Mouse (Mus musculus) neural tube, embryonic 15.5 days (tissue): ENCODE measurements around the gene Meiob. TPM values are rescaled to one million over a fixed set of nuclear protein-coding genes. Genes with fewer than 3 reads are reported as not detected.
A peak's percentile ranks its signal among the peaks of the same experiment; 100 is the strongest.

Experiments
- ATAC-seq: fragments of 200-750 bp; cut with Nextera tagmentation; 2 replicates; pipeline ENCODE4 v1.8.0; 2017; ENCODE audit warnings: mild to moderate bottlenecking, moderate TSS enrichment, moderate library complexity; ENCODE audit not compliant: low FRiP score
- H3K27ac ChIP-seq: fragments of 300-500 bp; sonication (generic); replicated peaks from 2 replicates; pipeline ENCODE4 v1.5.1; 2015; ENCODE audit warnings: mild to moderate bottlenecking, inconsistent platforms
- H3K27me3 ChIP-seq: fragments of 300-500 bp; sonication (generic); replicated peaks from 2 replicates; pipeline ENCODE4 v1.6.1; 2015; ENCODE audit warnings: inconsistent platforms
- H3K36me3 ChIP-seq: fragments of 300-500 bp; sonication (generic); 2 replicates; pipeline ENCODE4 v1.6.1; 2015; ENCODE audit warnings: inconsistent platforms
- H3K4me1 ChIP-seq: fragments of 300-500 bp; sonication (generic); 2 replicates; pipeline ENCODE4 v1.6.1; 2015; ENCODE audit warnings: inconsistent platforms
- H3K4me2 ChIP-seq: fragments of 300-500 bp; sonication (generic); 2 replicates; pipeline ENCODE4 v1.6.1; 2015; ENCODE audit warnings: inconsistent platforms, mild to moderate bottlenecking, moderate library complexity
- H3K4me3 ChIP-seq: fragments of 300-500 bp; sonication (generic); replicated peaks from 2 replicates; pipeline ENCODE4 v1.5.1; 2015; ENCODE audit warnings: mild to moderate bottlenecking, inconsistent platforms
- H3K9ac ChIP-seq: fragments of 300-500 bp; sonication (generic); replicated peaks from 2 replicates; pipeline ENCODE4 v1.6.1; 2015; ENCODE audit warnings: mild to moderate bottlenecking, inconsistent platforms
- H3K9me3 ChIP-seq: fragments of 300-500 bp; sonication (generic); replicated peaks from 2 replicates; pipeline ENCODE4 v1.6.1; 2016; ENCODE audit warnings: inconsistent platforms
- WGBS: fragments of 180-500 bp; shearing (Covaris S2); methylation state at CpG from one replicate; pipeline ENCODE4 v1.1.7; 2015; ENCODE audit warnings: mixed read lengths; 5-methylcytosine and 5-hydroxymethylcytosine counted together
- polyA plus RNA-seq: library from polyadenylated mRNA; unstranded; fragments of >200 nt; fragmentation: Nextera tagmentation; extraction: Ambion mirVana; gene quantifications from 2 replicates; pipeline ENCODE4 v1.2.1, GENCODE M21; 2015

The Meiob gene
- not detected in 2 replicates for polyA plus RNA-seq

DNA sequence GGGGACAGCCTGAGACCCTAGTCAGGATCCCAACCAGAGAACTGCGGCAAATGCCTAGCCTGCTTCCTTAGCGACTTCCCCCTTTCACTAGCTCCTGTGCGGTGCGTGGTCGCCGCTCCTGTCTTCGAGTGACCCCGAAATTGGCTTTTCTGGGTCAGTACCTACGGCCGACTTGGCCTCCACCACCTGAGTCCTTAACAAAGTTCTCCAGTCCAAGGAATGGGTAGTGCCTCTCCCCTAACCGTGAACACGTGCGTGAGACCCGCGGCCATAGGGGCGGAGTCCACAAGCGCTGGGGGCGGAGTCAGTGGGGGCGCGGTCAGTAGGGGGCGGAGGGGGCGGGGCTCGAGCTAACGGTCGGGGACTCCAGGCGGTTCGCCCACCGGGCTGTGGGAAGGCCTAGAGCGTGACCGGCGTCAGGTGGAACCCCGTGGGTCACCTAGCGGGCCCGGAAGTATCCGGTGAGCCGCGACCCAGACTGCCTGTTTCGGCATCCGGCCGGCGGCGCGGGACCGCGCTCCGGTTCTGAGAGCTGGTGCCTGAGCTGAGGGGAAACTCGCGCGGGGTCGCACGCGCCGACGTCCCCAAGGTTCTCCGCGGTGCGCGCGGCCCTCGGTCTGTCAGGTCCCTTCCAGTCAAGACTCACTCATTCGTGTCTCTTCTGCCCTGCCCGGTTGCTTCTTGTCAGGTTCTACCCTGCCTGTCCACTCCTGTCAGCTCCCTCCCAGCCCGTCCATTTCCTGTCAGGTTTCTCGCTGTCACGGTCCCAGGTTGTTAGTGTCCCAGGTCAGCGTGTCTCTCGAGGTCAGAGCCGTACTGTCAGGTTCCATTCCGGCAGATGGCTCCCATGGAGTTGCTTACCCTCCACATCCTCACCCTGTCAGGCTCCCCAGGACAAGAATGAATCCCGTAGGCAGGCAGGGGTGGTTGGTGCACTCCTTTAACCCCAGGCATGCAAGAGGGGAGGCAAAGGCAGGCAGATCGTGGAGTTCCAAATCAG is at the start of gene Meiob:
Gene Meiob, plus strand, starts transcription at position 338 of the 1,000 bp plus-strand sequence.
- no peaks in the 10 kb centered on the region for H3K9me3 ChIP-seq
- peaks cover 54% of the 10 kb centered on the region for H3K27me3 ChIP-seq
- ATAC-seq = peak; percentile 70
- under 1% methylated on average over 71 of the region's 71 CpGs for WGBS
- H3K4me2 ChIP-seq = peak within 1 kb of the TSS; percentile 86
- H3K4me3 ChIP-seq = peak within 1 kb of the TSS; percentile 58
- H3K27ac ChIP-seq = no peak within 1 kb of the TSS
- peak within 1 kb of the TSS; percentile 60 for H3K9ac ChIP-seq
- peaks cover 11% of the 10 kb centered on the region for H3K4me1 ChIP-seq
- H3K36me3 ChIP-seq = no peaks in the 10 kb centered on the region

DNA sequence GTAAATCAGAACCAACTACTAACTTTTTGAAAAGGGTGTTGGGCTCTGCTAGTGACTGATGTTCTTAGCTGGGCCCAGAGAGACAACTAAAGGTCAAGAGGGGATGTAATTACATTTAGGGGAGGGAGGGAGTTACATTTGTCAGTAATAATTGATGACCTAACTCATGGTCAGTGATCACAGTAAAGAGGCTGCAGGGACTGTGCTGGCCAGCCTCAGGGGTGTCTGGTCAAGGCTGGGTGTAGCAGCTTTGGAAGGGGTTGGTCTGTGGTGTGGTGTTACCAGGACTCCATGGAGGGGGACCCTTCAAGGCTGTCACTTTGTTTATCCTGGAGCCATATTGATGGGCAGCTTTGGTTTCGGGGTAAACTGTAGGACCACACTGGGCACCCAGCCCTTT is 46.7 kb upstream of the Meiob start:
- H3K27ac ChIP-seq = no peak overlapping the region
- no peak overlapping the region for H3K4me2 ChIP-seq
- H3K36me3 ChIP-seq = no peaks in the 10 kb centered on the region
- no peak overlapping the region for H3K4me3 ChIP-seq
- peaks cover 44% of the 10 kb centered on the region for H3K27me3 ChIP-seq
- H3K9ac ChIP-seq = no peak overlapping the region
- H3K9me3 ChIP-seq = 0 out of 2 replicates have a peak, but pooled peaks cover 5% of the 10 kb centered on the region
- H3K4me1 ChIP-seq = peaks cover 10% of the 10 kb centered on the region
- no peak for ATAC-seq
- 87% methylated on average over 1 of the region's 1 CpGs for WGBS

DNA sequence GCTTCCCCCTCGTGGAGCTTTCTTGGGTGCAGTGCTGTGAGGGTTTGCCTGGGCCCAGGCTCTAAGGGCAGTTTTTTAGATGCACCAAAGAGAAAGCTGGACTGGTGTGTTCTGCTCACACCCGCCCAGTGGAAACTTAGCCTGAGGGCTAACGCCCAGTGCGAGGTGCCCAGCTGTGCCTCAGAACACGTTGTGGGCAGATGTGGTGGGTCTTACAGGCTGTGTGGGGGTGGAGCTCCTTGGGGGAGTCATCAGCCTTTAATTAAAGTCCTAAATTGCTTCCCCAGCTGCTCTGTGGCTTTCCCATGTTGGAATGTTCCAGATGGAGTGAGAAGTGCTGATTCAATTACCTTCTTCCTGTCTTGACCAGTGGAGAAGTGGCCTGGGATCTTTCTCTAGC is 43.0 kb upstream of the Meiob start:
- no peak for ATAC-seq
- Histone ChIP-seq H3K9ac (no peak overlapping the region), H3K4me2 (no peak overlapping the region), H3K27ac (no peak overlapping the region), H3K9me3 (0 out of 2 replicates have a peak, but pooled peaks cover 5% of the 10 kb centered on the region), H3K36me3 (no peaks in the 10 kb centered on the region), H3K4me3 (no peak overlapping the region), H3K27me3 (peaks cover 10% of the 10 kb centered on the region), H3K4me1 (no peaks in the 10 kb centered on the region)
- WGBS = 45% methylated on average over 5 of the region's 5 CpGs

DNA sequence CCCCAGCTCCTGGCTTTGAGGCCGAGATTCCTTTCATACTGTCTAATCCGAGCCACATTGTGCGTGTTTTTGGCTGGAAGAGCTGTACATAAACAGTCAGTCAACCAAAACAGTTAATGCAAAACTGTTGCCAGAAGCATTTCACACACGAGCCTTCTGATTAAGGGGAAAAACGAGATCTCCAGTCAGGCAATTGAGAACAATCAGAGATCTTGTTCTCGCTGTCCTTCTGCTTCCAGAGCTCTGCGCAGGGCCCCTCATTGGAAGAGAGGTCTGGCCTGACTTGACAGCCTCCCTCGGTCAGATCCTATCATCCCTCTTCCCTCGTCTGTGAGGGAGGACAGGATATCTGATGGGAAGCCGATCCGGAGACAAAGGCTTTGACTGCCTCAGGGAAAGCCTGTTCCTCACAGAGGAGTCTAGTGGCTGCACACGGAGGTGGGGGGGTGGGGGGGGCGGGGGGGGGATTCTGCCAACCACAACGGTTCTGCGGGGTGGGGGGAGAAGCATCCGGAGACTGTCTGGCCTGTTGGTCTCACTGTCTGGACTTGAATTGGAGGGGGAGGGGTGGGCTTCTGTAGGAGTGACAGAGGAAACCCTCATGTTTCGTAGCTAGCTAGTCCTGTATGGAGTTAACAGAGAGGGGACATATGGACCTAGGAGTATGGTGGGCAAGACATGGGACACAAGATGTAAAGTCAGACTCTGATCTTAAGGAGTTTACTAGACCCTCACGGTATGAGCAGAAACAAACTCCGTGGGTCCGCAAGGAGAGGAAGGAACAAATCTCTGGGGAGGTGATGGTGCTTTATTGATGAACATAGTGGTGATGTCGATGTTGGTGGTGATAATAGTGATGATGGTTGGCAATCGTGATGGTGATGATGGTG is 38.8 kb upstream of the Meiob start:
- H3K36me3 ChIP-seq = no peaks in the 10 kb centered on the region
- H3K27ac ChIP-seq = no peak overlapping the region
- peaks cover 3% of the 10 kb centered on the region; the same call in 1 of the 2 replicates for H3K27me3 ChIP-seq
- H3K9ac ChIP-seq = no peak overlapping the region
- H3K4me2 ChIP-seq = no peak overlapping the region
- WGBS = 66% methylated on average over 21 of the region's 22 CpGs
- 0 out of 2 replicates have a peak, but pooled peaks cover 5% of the 10 kb centered on the region for H3K9me3 ChIP-seq
- ATAC-seq = no peak
- H3K4me1 ChIP-seq = no peaks in the 10 kb centered on the region
- H3K4me3 ChIP-seq = no peak overlapping the region

DNA sequence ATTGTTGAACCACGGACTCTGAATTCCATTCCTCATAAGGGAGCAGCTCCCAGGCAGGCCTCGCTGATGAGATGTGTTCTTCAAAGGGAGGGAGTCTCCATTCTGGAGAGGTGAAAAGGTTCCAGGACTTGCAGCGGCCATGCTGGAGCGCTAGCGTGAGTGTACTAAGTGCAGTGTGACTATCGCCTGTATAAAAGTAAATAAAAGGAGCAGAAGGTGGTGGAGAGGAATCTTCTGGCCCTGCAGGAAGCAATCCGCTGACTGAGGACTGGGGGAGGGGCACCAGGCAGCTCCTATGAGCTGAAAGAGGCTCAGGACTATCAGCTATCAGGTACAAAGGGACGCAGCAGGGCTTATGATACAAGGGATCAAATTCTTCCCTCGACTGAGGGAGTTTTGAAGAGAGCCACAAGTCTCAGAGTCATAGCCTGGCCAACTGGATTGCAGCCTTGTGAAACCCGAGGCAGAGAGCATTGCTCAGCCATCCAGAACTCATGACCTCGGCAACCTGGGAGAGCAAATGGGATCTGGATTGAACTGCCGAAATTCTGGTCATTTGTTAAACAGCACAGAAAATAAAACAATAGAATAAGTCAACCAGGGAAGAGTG is 37.7 kb upstream of the Meiob start:
- H3K9me3 ChIP-seq = no peaks in the 10 kb centered on the region
- no peaks in the 10 kb centered on the region for H3K4me1 ChIP-seq
- WGBS = 34% methylated on average over 12 of the region's 12 CpGs
- no peak overlapping the region for H3K4me2 ChIP-seq
- no peak for ATAC-seq
- peaks cover 3% of the 10 kb centered on the region; the same call in 1 of the 2 replicates for H3K27me3 ChIP-seq
- H3K9ac ChIP-seq = no peak overlapping the region
- no peaks in the 10 kb centered on the region for H3K36me3 ChIP-seq
- no peak overlapping the region for H3K4me3 ChIP-seq
- no peak overlapping the region for H3K27ac ChIP-seq

DNA sequence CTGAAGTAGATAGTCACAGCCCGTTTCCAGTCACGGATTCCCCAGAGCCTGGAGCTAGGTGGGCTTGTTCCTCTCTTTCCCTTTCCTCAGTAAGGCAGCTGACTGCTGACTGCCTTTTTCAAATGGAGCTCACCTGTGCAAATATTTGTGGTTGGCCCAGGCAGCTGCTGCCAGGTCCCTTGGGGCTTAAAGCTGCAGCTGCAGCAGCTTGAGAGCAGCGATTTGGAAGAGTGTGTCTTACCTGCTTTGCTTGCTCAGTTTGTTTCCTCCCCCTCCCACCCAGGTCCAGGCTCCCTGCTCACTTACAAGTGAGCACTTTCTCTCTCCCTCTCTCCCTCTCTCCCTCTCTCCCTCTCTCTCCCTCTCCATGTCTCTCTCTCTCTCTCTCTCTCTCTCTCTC is 34.9 kb upstream of the Meiob start:
- Histone ChIP-seq H3K9me3 (no peaks in the 10 kb centered on the region), H3K4me1 (no peaks in the 10 kb centered on the region), H3K27ac (no peak overlapping the region), H3K4me2 (no peak overlapping the region), H3K9ac (no peak overlapping the region), H3K4me3 (no peak overlapping the region), H3K36me3 (no peaks in the 10 kb centered on the region), H3K27me3 (peaks cover 8% of the 10 kb centered on the region; the same call in 1 of the 2 replicates)
- WGBS = 40% methylated on average over 3 of the region's 3 CpGs
- no peak for ATAC-seq

DNA sequence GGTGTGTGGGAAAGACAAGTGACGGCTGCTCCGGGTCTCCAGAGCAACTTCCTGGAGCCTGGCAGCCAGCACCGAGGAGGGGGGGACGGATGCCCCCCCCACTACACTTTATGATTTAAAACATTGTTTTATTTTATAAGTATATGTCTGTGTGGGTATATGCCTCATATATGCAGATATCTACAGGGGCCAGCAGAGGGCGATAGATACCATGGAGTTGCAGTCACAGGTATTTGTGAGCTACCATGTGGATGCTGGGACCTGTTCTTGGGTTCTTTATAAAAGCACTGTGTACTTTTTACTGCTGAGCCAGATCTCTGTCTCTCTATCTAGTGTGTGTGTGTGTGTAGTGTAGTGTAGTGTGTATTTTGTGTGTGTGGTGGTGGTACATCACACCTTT is 30.8 kb upstream of the Meiob start:
- Histone ChIP-seq H3K27ac (no peak overlapping the region), H3K9ac (no peak overlapping the region), H3K27me3 (peaks cover 6% of the 10 kb centered on the region; the same call in 1 of the 2 replicates), H3K36me3 (no peaks in the 10 kb centered on the region), H3K4me3 (no peak overlapping the region), H3K9me3 (no peaks in the 10 kb centered on the region), H3K4me1 (no peaks in the 10 kb centered on the region), H3K4me2 (no peak overlapping the region)
- ATAC-seq = no peak
- WGBS = 81% methylated on average over 5 of the region's 5 CpGs

DNA sequence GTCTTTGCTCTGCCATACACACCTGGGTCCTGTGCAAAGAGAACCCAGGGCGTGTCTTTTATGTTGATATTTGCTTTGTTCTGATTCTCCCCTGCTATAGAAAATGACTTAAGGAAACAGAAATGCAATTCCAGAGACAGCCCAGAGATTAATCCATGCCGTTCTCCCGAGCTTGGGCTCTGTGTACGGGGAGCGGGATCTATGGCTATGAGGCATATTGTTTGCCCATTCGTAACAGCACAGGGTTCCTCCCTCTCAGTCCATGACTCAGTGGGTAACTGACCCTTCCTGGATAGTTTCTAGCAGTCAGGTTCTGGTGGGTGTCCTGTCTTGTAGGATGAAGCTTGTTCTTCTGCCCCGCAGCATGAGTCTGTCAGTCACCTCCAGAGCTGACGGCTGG is 28.9 kb upstream of the Meiob start:
- Histone ChIP-seq H3K9me3 (no peaks in the 10 kb centered on the region), H3K4me1 (no peaks in the 10 kb centered on the region), H3K36me3 (no peaks in the 10 kb centered on the region), H3K27me3 (0 out of 2 replicates have a peak, but pooled peaks cover 6% of the 10 kb centered on the region), H3K27ac (no peak overlapping the region), H3K9ac (no peak overlapping the region), H3K4me2 (no peak overlapping the region), H3K4me3 (no peak overlapping the region)
- WGBS = 85% methylated on average over 8 of the region's 8 CpGs
- ATAC-seq = no peak

DNA sequence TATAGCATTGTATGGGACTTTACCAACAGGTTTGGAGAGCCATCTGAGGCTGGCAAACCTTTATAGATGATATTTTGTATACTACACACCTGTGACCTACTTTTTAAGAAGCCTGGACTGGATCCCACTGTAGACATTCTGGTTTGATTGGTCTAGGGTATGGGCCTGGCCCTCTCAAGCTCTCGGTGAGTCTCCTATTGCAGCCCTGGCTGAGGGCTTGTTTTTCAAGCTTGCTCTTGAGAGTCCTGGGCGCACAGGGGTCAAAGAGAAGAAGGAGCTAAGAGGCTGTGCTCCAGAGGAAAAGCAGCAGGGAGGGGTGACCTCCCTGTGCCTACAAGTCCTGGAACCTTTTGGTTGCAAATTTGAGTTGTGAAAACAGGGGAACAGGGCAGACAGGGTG is 27.0 kb upstream of the Meiob start:
- Histone ChIP-seq H3K27ac (no peak overlapping the region), H3K4me1 (no peaks in the 10 kb centered on the region), H3K9me3 (no peaks in the 10 kb centered on the region), H3K9ac (no peak overlapping the region), H3K36me3 (no peaks in the 10 kb centered on the region), H3K4me2 (no peak overlapping the region), H3K27me3 (0 out of 2 replicates have a peak, but pooled peaks cover 6% of the 10 kb centered on the region), H3K4me3 (no peak overlapping the region)
- no peak for ATAC-seq
- 86% methylated on average over 2 of the region's 2 CpGs for WGBS

DNA sequence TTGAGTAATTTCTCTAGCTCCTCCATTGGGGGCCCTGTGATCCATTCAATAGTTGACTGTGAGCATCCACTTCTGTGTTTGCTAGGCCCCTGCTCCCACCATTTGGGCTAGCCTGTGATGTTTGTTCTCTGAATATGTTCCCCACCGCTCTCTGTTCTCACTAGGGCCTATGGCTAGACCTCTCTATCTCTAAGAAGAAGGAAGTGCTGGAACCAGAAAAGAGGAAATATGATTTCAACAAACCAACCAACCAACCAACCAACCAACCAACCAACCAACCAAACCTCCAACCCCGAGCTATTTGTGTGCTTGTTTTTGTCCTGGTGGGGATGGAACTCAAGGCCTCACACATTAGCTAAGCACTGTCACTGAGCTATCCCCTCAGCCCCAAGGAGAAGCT is 23.3 kb upstream of the Meiob start:
- H3K9me3 ChIP-seq = no peaks in the 10 kb centered on the region
- H3K36me3 ChIP-seq = no peaks in the 10 kb centered on the region
- H3K4me3 ChIP-seq = no peak overlapping the region
- no peak for ATAC-seq
- no peaks in the 10 kb centered on the region for H3K4me1 ChIP-seq
- H3K4me2 ChIP-seq = no peak overlapping the region
- no peak overlapping the region for H3K27ac ChIP-seq
- H3K9ac ChIP-seq = no peak overlapping the region
- WGBS = 96% methylated on average over 2 of the region's 2 CpGs
- no peaks in the 10 kb centered on the region for H3K27me3 ChIP-seq

DNA sequence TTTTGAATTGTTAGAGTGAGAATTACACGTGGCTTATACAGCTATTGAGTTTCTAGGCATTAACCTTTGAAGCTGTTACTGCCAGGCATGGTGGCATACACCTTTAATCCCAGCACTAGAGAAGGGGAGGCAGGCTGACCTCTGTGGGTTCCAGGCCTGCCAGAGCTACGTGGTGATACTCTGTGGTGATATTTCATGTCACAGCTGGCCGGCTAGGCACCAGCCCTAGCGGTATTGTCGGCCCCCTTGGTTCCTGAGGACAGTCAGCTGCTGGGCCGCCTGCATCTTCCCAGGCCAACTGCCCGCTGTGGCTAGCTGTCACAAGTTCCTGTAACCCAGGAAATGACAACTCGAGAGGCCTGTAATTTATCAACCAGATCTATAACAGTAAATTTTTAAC is 11.9 kb upstream of the Meiob start:
- H3K4me1 ChIP-seq = no peaks in the 10 kb centered on the region
- H3K27ac ChIP-seq = no peak overlapping the region
- H3K36me3 ChIP-seq = no peaks in the 10 kb centered on the region
- ATAC-seq = no peak
- H3K4me2 ChIP-seq = no peak overlapping the region
- no peak overlapping the region for H3K9ac ChIP-seq
- 68% methylated on average over 8 of the region's 8 CpGs for WGBS
- H3K27me3 ChIP-seq = no peaks in the 10 kb centered on the region
- H3K4me3 ChIP-seq = no peak overlapping the region
- H3K9me3 ChIP-seq = no peaks in the 10 kb centered on the region
